Mouse (Mus musculus) A20 (cell line): ENCODE measurements around the gene Ccdc163.

Experiments
- DNase-seq: peaks from one replicate; pipeline ENCODE4 v3.0.0-alpha.2; 2011; ENCODE audit warnings: low read depth, low spot score

Ccdc163 gene

DNA sequence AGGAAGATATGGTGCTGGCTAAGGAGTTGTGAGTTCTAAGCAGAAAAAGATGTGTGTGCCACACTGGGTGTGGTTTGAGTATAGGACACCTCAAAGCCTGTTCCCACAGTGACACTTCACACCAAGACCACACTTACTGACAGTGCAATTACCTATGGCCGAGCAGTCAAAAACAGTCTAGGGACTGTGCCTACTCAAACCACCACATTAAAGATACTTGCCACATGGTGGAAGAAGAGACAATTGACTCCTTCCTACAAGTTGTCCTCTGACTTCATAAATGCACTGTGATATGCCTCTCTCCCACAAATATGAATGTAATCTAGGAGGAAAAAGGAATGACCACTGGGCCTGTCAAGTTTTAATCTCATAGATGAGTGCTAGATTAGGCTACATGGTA, 7.3 kb upstream of the Ccdc163 start:
- DNase-seq = no peak

- DNase-seq = peak; percentile 81
These were observed 4.5 kb upstream of the Ccdc163 start for GRCm38 (mm10) chr4:116703804-116704203.

- DNase-seq = no peak
These were observed 643 bp upstream of the Ccdc163 start for GRCm38 (mm10) chr4:116707666-116708065.

GRCm38 (mm10) chr4:116708791-116709390, 582 bp downstream of the Ccdc163 start:
- DNase-seq = peak; percentile 62

- no peak for DNase-seq
These were observed 1.8 kb downstream of the Ccdc163 start for GRCm38 (mm10) chr4:116710154-116710553.

GRCm38 (mm10) chr4:116712536-116712935, 4.2 kb downstream of the Ccdc163 start:
- no peak for DNase-seq

DNA sequence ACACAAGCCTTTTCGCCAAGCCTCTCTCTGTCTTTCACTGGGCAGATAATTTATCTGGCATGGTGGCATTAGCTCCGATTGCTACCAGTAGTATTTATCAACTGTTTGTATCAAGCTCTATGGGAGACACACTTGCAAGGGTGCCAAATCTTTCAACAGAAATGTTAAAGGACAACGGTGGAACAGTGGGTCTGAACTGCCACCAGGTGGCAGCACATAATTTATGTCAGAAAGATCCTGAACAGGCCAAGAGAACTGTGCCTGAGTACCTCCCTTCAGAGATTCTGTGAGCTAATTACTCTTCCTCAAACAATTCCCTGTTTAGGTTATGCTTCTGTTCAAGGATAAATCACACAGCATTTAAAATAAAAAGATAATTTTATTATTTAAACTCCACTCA, 11.1 kb downstream of the Ccdc163 start:
- DNase-seq = peak; percentile 84

DNA sequence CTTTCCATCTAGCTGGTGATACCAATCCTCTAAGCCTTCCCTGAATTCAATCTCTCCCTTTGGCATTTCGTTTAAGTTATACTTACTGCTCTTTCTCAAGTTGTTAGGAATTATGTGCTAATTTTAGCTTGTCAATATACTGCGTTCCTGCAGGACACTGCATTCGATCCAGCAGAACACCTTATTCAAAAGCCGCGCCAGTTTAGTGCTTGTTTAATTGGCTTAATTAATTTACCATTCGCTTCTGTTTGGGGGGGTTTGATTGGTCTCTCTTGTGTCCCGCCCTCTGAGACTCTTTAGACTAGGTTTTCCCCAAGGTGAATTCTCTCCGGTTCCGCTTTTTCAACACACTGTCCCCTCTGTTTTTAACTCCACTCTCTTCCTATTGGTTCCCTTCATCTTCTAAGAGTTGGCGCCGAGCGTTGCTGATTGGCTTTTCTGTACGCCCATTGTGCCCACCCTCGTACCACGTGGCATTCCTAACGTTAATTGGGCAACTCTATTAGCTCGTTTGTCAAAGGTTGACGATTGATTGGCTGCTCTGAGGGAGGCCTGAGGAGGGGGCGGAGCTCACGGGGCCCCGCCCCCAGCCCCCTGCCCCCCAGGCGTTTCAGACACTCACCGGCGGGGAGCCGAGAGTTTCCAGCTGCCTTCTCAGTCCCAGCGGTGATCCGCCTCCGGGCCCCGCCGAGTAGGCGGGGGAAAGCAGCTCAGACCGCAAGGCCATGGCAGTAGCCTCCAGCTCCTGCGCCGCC, 12.2 kb downstream of the Ccdc163 start, which contains the start of gene Tesk2:
TSS of gene Tesk2 (plus strand) at position 606 of the 755 bp plus-strand sequence.
- peak; percentile 99 for DNase-seq

GRCm38 (mm10) chr4:116721098-116721628, 12.9 kb downstream of the Ccdc163 start:
- no peak for DNase-seq

- no peak for DNase-seq
These were observed 13.9 kb downstream of the Ccdc163 start for GRCm38 (mm10) chr4:116722230-116722629.

- no peak for DNase-seq
These were observed 17.1 kb downstream of the Ccdc163 start for GRCm38 (mm10) chr4:116725444-116725843.

DNA sequence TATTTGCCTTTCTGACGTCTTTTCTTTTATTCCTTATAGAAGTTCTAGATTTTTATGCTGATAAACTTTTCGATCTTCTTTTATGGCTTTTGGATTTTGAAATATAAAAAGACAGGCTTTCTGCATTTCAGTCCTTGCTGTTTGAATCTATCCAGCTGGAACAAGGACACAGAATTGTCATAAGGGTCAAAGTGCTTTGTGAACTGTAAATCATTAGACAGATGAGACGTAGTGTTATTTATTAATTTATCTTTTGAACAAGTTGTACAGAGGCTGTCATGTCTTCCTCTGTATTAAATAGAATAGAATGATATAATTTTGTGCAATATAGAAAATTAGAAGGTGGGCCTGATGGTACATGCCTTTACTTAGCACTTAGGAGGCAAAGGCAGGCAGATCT, 19.1 kb downstream of the Ccdc163 start:
- no peak for DNase-seq

- DNase-seq = no peak
These were observed 21.2 kb downstream of the Ccdc163 start for GRCm38 (mm10) chr4:116729532-116729931.

DNA sequence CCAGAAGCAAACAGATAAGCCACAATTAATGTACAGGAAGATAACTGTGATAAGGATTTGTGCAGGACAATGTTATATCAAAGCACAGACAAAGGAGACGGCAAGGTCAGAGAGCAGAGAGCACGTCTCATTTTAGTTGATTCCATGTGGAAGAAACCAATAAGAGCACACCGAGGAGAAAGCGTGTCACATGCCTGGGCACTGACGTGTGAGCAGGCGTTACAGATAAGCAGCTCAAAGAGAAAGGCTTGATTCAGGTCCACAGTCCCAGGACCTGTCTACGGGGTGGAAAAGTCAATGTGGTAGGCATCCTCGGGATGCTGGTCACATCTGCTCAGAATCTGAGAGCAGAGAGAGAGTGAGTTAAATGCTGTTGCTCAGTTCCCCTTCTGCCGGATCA, 22.8 kb downstream of the Ccdc163 start:
- DNase-seq = no peak

- no peak for DNase-seq
These were observed 24.0 kb downstream of the Ccdc163 start for GRCm38 (mm10) chr4:116732355-116732754.

DNA sequence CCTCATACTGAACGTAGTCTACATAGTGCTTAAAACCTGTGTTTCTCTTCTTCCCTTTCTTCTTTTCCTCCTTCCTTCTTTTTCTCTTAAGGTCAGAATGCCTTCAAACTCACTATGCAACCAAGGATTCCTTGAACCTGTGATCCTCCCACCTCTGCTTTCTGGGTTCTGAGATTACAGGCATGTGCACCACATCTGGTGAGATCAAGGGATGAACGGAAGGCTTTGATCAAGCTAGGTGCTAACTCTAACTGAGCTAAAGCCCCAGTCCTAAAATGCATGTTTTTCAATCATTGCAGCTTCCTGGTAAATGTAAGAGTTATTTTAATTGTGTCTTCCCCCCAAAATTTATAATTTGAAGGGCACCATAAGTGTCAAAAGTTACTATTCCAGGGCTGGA, 26.7 kb downstream of the Ccdc163 start:
- DNase-seq = no peak

DNA sequence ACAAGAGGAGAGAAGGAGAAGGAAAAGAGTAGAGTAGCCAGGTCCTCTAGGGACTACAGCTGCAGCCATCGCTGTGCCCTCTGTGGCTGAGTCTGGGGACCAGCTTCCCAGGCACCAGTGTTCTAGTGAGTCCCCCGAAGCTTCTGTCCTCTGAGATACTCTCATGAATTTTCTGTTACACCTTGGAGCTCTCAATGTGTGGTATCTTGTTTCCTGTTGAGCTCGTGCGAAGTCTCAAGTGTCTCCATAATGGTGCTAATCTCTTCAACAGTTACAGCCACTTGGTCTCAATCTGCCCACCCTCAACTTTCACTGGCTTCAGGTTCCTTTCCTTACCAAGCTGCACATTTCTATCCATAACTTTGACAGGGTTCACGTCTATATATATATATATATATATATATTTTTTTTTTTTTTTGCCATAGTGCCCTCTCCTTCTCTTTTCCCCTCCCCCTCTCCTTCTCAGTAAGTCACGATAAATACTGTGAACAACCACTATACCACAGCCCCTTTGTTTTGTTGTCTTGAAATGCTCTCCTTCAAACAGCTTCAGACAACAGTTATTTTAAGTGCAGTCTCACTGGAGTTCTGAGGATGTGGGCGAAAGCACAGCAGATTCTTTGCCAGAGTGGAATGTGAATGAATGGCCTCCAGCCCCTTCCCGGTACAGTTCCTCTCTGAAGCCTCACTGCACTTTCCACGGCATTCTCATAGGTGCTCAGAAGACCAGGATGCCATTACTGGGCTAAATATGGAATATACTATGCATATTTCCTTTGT, 30.9 kb downstream of the Ccdc163 start:
- DNase-seq = no peak

DNA sequence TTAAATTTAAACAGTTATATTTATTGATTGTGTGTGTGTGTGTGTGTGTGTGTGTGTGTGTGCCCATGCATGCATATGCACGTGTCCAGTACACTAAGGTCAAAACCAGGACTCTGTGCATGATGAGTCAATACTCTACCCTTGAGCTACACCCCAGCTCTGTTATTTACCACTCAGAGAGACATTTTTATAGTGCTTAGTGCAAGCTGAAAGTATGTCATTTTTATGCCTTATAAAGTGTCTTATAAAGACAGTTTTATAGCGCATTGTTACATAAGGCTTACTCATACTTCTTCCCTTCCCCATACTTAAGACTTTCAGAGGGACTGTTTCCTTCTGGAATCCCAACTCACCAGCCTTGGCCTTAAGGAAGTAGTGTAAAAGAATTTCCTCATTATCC, 41.4 kb downstream of the Ccdc163 start:
- DNase-seq = no peak

DNA sequence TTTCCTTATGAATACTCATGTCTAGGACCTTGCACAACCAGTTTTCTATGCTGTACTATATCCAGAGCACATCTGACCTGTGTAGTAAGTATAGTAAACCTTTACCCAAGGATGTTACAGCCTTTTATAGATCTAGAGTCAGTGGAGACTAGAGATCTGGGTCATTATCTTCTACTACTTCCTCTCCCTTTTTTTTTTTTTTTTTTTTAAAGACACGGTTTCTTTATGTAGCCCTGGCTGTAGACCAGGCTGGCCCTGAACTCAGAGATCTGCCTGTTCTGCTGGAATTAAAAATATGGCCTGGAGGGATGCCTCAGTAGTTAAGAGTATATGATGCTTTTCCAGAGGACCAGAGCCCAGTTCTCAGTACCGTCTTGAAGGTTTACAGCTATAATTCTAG, 53.6 kb downstream of the Ccdc163 start:
- DNase-seq = no peak

GRCm38 (mm10) chr4:116764001-116764400, 55.7 kb downstream of the Ccdc163 start:
- no peak for DNase-seq

DNA sequence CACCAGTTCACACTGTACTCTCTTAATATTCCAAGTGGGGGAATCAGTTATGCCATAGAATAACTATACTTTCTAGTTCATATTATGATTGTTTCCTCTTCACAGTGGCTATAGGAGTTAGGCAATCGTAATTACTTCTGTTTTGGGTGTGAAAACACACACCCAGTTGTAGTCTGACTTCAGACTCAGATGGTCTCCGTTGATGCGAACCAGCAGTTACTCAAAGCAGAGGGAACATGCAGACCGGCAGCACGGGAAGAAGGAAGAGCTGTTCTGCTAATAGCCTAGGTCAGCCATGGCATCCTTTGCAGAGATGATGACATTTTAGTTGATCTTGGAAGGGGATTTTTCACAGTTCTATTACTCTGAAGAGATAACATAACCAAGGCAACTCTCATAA, 60.2 kb downstream of the Ccdc163 start:
- DNase-seq = no peak

GRCm38 (mm10) chr4:116769060-116769459, 60.8 kb downstream of the Ccdc163 start:
- DNase-seq = no peak
